Mouse (Mus musculus): ENCODE results near the gene Polr2c. TPM values are rescaled to one million over a fixed set of nuclear protein-coding genes. Genes with fewer than 3 reads are reported as not detected.

Gene Polr2c
- total RNA-seq, 2 experiments from 2014 or later, result 65.6 to 67.4 TPM

GRCm38 (mm10) chr8:94917851-94918495, 60.7 kb downstream of the Polr2c start, which contains the start of gene Ccdc102a:
TSS of gene Ccdc102a (minus strand) at chr8:94918098.
- no peak for DNase-seq (ENCODE audit: extremely low spot score in 1 of 2, low spot score in 1 of 2)

- no peak for DNase-seq (ENCODE audit: extremely low spot score in 1 of 2, low spot score in 1 of 2)
Measured at GRCm38 (mm10) chr8:94919256-94919655, 62.0 kb downstream of the Polr2c start.

GRCm38 (mm10) chr8:94922176-94922575, 64.9 kb downstream of the Polr2c start:
- no peak for DNase-seq (ENCODE audit: extremely low spot score in 1 of 2, low spot score in 1 of 2)

GRCm38 (mm10) chr8:94922602-94923001, 65.4 kb downstream of the Polr2c start:
- DNase-seq (ENCODE audit: extremely low spot score in 1 of 2, low spot score in 1 of 2), result no peak

Other genes with a start within 250 kb of the Polr2c start
- 100 to 1,000 TPM; 154 to 158 TPM for gene Arl2bp, start 190.8 kb upstream of the Polr2c start, total RNA-seq (2021)
- 10 to 100 TPM; 62.1 to 74.8 TPM for gene Pllp, start 161.2 kb upstream of the Polr2c start, total RNA-seq (2021)
- not detected for gene Ccl22, start 111.9 kb upstream of the Polr2c start, total RNA-seq (2021)
- 100 to 1,000 TPM; 490 to 500 TPM for gene Cx3cl1, start 85.4 kb upstream of the Polr2c start, total RNA-seq (2021)
- 1 to 10 TPM; 3.3 to 5.2 TPM for gene Ccl17, start 47.0 kb upstream of the Polr2c start, total RNA-seq (2021)
- gene Coq9, start 19.1 kb upstream of the Polr2c start, total RNA-seq (2021), result 10 to 100 TPM; 81.5 to 96.6 TPM
- gene Ciapin1, start 19.1 kb upstream of the Polr2c start, total RNA-seq (2021), result 10 to 100 TPM; 70.8 to 71.9 TPM
- 10 to 100 TPM; 31.2 to 32.7 TPM for gene Dok4, start 18.9 kb downstream of the Polr2c start, total RNA-seq (2021)
- gene Ccdc102a, start 60.6 kb downstream of the Polr2c start, total RNA-seq (2021), result 1 to 10 TPM; 2.0 to 2.3 TPM
- gene Adgrg5, start 66.2 kb downstream of the Polr2c start, total RNA-seq (2021), result under 1 TPM in 1 of 2 experiments, not detected in 1; 0.87 TPM
- gene Adgrg1, start 117.3 kb downstream of the Polr2c start, total RNA-seq (2021), result 100 to 1,000 TPM; 101 to 103 TPM
- under 1 TPM; 0.21 to 0.22 TPM for gene Adgrg3, start 160.2 kb downstream of the Polr2c start, total RNA-seq (2021)
- 1 to 10 TPM; 1.4 to 1.5 TPM for gene Drc7, start 197.7 kb downstream of the Polr2c start, total RNA-seq (2021)
- gene Katnb1, start 223.7 kb downstream of the Polr2c start, total RNA-seq (2021), result 10 to 100 TPM; 40.1 to 45.4 TPM